In the genomic region with DNA sequence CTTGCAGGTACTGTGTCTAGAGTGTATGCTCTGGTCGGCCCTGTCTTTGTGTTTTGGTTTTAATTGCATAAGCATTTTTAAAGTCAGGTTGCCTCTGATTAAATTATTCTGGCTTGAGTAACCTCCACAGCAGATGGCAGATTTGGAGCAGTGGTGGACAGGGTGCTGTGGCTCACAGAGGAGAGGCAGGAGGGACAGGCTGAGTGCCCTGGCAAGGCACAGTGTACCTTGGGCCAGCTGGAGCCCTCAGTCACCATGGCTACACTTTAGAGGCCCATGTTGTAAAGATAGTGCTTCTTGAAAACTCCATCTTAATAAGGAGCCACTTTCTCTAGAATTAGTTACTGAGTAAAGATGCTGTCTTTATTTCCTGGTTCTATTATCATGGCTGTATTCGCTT, we compare ENCODE assay signal across 23 mouse cellular contexts. TPM values are rescaled to one million over a fixed set of nuclear protein-coding genes. Genes with fewer than 3 reads are reported as not detected.
A peak's percentile ranks its signal among the peaks of the same experiment; 100 is the strongest.
DNase-seq lines count a peak whose midpoint lies in the region; ATAC-seq lines count a peak whose summit lies in the region.
"Had no signal": no experiment of that assay in that cellular context is flagged by ENCODE, and none has a peak within 500 bp of the region (broad histone marks: within the 10 kb centered on the region; RNA-seq: fewer than 3 reads in every experiment).

No protein-coding gene starts in this region.

- DNase-seq in forebrain, embryonic 10.5 days (ENCODE audit: extremely low spot score, low spot score), result no peak
- DNase-seq in left cerebral cortex, postnatal 4 days, result peak; percentile 46
- DNase-seq in left cerebral cortex, postnatal 36 days (ENCODE audit: low spot score in 2 of 2), result no peak
- peak; percentile 79 to 91 for DNase-seq in cerebellum, adult 18-20 months
- peak; percentile 73 to 77 for DNase-seq in cerebellum, postnatal 36 days
- no peak for DNase-seq in ovary, postnatal 36 days (ENCODE audit: low spot score)
- DNase-seq: gastrocnemius, postnatal 25 days; layer of hippocampus, postnatal 36 days; lung, embryonic 14.5 days; thymus, adult 2 months had no signal

- H3K4me2 ChIP-seq in forebrain, embryonic 12.5 days, result no peak overlapping the region
- H3K4me2 ChIP-seq: heart, embryonic 12.5 days; liver, embryonic 11.5 days; lung, embryonic 14.5 days had no signal

- H3K27me3 ChIP-seq in forebrain, embryonic 12.5 days, result no peaks in the 10 kb centered on the region
- H3K27me3 ChIP-seq in forebrain, embryonic 10.5 days (ENCODE audit: poor library complexity, severe bottlenecking), result no peaks in the 10 kb centered on the region
- H3K27me3 ChIP-seq: heart, embryonic 12.5 days had no signal

- no peak for ATAC-seq in forebrain, embryonic 12.5 days (ENCODE audit: low FRiP score)
- no peak for ATAC-seq in megakaryocyte progenitor cell, adult 5-6 weeks (replicated peaks; ENCODE audit: poor library complexity)
- ATAC-seq: inflammation-experienced regulatory T-cells, adult 6 months had no signal

- H3K36me3 ChIP-seq in forebrain, embryonic 12.5 days (replicated peaks), result no peaks in the 10 kb centered on the region; the same call in 1 of the 2 replicates
- H3K36me3 ChIP-seq in forebrain, embryonic 10.5 days (replicated peaks), result peaks cover 8% of the 10 kb centered on the region

- H3K9me3 ChIP-seq in forebrain, embryonic 12.5 days, result no peaks in the 10 kb centered on the region
- no peaks in the 10 kb centered on the region for H3K9me3 ChIP-seq in forebrain, embryonic 10.5 days
- H3K9me3 ChIP-seq: limb, embryonic 10.5 days had no signal

- 91% methylated on average over 2 of the region's 2 CpGs for WGBS in forebrain, embryonic 12.5 days
- WGBS in forebrain, embryonic 10.5 days, result 92% methylated on average over 2 of the region's 2 CpGs

- H3K9ac ChIP-seq in forebrain, embryonic 12.5 days, result no peak overlapping the region
- H3K9ac ChIP-seq: heart, embryonic 12.5 days; lung, embryonic 14.5 days had no signal

- H3K4me3 ChIP-seq in forebrain, embryonic 12.5 days (replicated peaks), result no peak overlapping the region
- no peak overlapping the region for H3K4me3 ChIP-seq in forebrain, embryonic 10.5 days
- H3K4me3 ChIP-seq: erythroblast, embryonic 14.5 days; heart, embryonic 12.5 days; limb, embryonic 10.5 days had no signal

- intact Hi-C loops in left cerebral cortex, postnatal 4 days (cut with DNase I), result loop anchor here (5.0 kb wide), 1 partner anchor 139 kb away; no protein-coding TSS in a partner anchor
- intact Hi-C loops in left cerebral cortex, postnatal 36 days (cut with DNase I), result loop anchor here (5.0 kb wide), 1 partner anchor 59 kb away; the partner anchor contains the start of gene Btbd8

- H3K4me1 ChIP-seq in forebrain, embryonic 12.5 days, result peaks cover 21% of the 10 kb centered on the region
- peaks cover 20% of the 10 kb centered on the region for H3K4me1 ChIP-seq in forebrain, embryonic 10.5 days
- H3K4me1 ChIP-seq: heart, embryonic 12.5 days had no signal

- H3K27ac ChIP-seq in forebrain, embryonic 12.5 days, result peak overlapping the region; percentile 59; the same call in 1 of the 2 replicates
- no peak overlapping the region; the same call in 1 of the 2 replicates for H3K27ac ChIP-seq in forebrain, embryonic 10.5 days
- H3K27ac ChIP-seq: limb, embryonic 10.5 days had no signal

RNA-seq across cellular contexts. Expression of gene Gm42669, which starts 11.4 kb away (rescaled TPM):
- polyA plus RNA-seq in forebrain, embryonic 12.5 days (2016; fragmentation: Nextera tagmentation; extraction: Ambion mirVana), result 0.32 and 0.49 TPM in 2 replicates
- polyA plus RNA-seq in forebrain, embryonic 10.5 days (2016; fragmentation: Nextera tagmentation; extraction: Ambion mirVana), result 0.31 and 0.41 TPM in 2 replicates
- under 1 TPM; 0.32 to 0.48 TPM for total RNA-seq in left cerebral cortex, postnatal 4 days (2021)
- under 1 TPM; 0.30 to 0.59 TPM for total RNA-seq in left cerebral cortex, postnatal 36 days (2021)
- total RNA-seq in megakaryocyte progenitor cell, adult 5-6 weeks (2015), result 0.15 TPM in 1 of 2 replicates, not detected in the other
- total RNA-seq in megakaryocyte progenitor cell, adult 5-6 weeks (2017), result 0.07 and 0.62 TPM in 2 replicates
- total RNA-seq: adrenal gland, adult 18-20 months; gastrocnemius, postnatal 25 days had no signal
- polyA plus RNA-seq: large intestine, adult 2 months had no signal

RNA-seq across cellular contexts. Expression of gene 1700028K03Rik, which starts 38.5 kb away (rescaled TPM):
- 0.06 and 0.19 TPM in 2 replicates for polyA plus RNA-seq in forebrain, embryonic 12.5 days (2016; fragmentation: Nextera tagmentation; extraction: Ambion mirVana)
- polyA plus RNA-seq in forebrain, embryonic 10.5 days (2016; fragmentation: Nextera tagmentation; extraction: Ambion mirVana), result 0.07 and 0.16 TPM in 2 replicates
- under 1 TPM; 0.30 to 0.32 TPM for total RNA-seq in left cerebral cortex, postnatal 4 days (2021)
- total RNA-seq in left cerebral cortex, postnatal 36 days (2021), result 1 to 10 TPM in 1 of 2 experiments, under 1 TPM in 1; 0.62 to 2.1 TPM
- 0.02 TPM in 1 of 2 replicates, not detected in the other for total RNA-seq in megakaryocyte progenitor cell, adult 5-6 weeks (2015)
- not detected in 2 replicates for total RNA-seq in megakaryocyte progenitor cell, adult 5-6 weeks (2017)
- total RNA-seq: adrenal gland, adult 18-20 months; common myeloid progenitor, adult 5-6 weeks; gastrocnemius, postnatal 25 days; heart, postnatal 25 days; MEL had no signal
- polyA plus RNA-seq: embryonic facial prominence, embryonic 11.5 days; erythroblast, embryonic 14.5 days; large intestine, adult 2 months had no signal

RNA-seq across cellular contexts. Expression of gene Btbd8, which starts 58.2 kb away (rescaled TPM):
- polyA plus RNA-seq in forebrain, embryonic 12.5 days (2016; fragmentation: Nextera tagmentation; extraction: Ambion mirVana), result 10.9 and 13.2 TPM in 2 replicates
- 4.0 and 4.2 TPM in 2 replicates for polyA plus RNA-seq in forebrain, embryonic 10.5 days (2016; fragmentation: Nextera tagmentation; extraction: Ambion mirVana)
- total RNA-seq in left cerebral cortex, postnatal 4 days (2021), result 10 to 100 TPM; 61.9 to 64.8 TPM
- 100 to 1,000 TPM; 159 to 177 TPM for total RNA-seq in left cerebral cortex, postnatal 36 days (2021)
- total RNA-seq in megakaryocyte progenitor cell, adult 5-6 weeks (2015), result 4.4 and 6.7 TPM in 2 replicates
- total RNA-seq in megakaryocyte progenitor cell, adult 5-6 weeks (2017), result 5.5 and 6.1 TPM in 2 replicates

Comparison
In these comparisons a context has a peak if more than half of its experiments do, and no peak if none do; other contexts are left out.
1. DNase-seq: peak in left cerebral cortex, postnatal 4 days (single experiment), cerebellum, adult 18-20 months (2 of 2) and cerebellum, postnatal 36 days (2 of 2); none in forebrain, embryonic 10.5 days (single experiment), left cerebral cortex, postnatal 36 days (0 of 2) and ovary, postnatal 36 days (single experiment).
2. RNA of gene Btbd8, which starts 58.2 kb away (total RNA-seq): 159 to 177 TPM in left cerebral cortex, postnatal 36 days and 61.9 to 64.8 TPM in left cerebral cortex, postnatal 4 days; 4.4 to 6.7 TPM in megakaryocyte progenitor cell, adult 5-6 weeks; every median in the first group is over 4 times any median in the second.